Mouse (Mus musculus): ENCODE results near the gene Phf23.

The Phf23 gene

DNA sequence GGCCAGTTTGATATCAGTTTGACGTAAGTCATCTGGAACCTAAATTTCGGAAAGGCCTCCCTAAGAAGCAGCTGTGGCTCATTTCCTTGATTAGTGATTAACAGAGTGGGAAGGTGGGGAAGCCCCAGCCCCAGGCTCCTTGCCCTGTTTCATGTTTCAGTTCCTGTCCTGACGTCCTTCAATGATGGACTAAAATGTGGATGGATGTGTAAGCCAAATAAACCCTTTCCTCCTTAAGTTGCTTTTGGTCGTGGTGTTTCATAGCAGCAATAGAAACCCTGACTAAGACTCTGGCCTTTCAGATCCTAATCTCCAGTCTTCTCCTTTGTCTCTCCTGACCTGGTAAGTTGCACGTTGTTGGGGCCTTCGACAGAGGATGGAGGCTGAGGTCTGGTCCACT is 25.4 kb upstream of the Phf23 start:
- CTCF ChIA-PET = no interaction called here

DNA sequence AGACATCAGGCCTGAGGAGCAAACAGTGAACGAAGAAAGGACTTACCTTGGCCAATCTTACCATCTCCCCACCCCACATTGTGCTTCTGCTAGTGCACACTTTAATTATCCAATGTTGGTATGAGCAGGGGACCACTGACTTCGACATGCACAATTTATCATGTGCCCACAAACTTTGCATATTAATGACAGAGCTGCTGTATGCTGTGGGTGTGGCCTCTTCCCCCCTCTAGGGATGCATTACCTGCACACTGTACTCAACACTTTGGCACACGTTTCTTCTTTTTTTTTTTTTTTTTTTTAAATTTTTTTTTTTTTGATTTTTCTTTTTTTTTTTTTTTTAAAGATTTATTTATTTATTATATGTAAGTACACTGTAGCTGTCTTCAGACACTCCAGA is 24.8 kb upstream of the Phf23 start:
- CTCF ChIA-PET = interaction anchor here (0.6 kb wide), 1 partner anchor 33 kb away, joined by 3 read pairs; no protein-coding TSS in a partner anchor

DNA sequence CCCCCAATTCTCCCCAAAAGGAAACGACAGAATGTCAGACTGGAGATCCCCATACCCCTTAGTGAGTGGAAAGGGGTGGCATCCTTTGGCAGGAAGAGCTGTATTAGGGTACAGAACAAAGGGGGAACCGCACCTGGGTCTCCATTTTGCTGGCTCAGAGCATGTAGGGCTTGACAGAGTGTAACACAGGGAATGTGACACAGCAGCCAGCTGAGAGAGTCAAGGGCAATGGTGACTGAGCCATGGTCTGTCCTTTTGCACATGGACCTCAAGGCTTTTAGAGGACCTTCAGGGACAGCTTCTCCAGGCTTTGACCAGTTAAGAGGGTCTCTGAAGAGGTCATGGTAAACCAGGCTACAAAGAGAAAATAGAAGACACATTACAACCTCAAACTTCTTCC is 20.7 kb upstream of the Phf23 start:
- CTCF ChIA-PET = interaction anchor here (0.6 to 0.9 kb wide), 3 partner anchors 16 to 93 kb away, joined by 3 to 4 read pairs (median 4); no protein-coding TSS in a partner anchor

DNA sequence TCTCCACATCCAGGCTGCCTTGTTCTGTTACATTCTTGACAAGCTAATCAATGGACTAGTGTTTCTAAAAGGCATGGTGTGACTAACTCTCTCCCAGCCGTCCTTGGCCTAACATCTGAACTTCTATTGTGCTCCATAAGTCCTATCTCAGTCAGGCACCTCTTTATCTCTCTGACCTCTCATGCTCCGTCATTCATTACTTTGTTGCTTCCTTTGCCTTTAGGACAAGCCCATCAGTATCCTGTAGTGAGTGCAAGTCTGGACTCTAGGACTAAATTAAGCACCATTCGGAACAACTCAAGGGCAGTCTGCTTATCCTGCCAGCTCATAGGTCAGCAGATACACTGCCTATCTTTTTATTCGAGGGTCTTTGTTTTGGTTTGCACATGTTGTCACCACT is 19.3 kb upstream of the Phf23 start:
- CTCF ChIA-PET = no interaction called here

DNA sequence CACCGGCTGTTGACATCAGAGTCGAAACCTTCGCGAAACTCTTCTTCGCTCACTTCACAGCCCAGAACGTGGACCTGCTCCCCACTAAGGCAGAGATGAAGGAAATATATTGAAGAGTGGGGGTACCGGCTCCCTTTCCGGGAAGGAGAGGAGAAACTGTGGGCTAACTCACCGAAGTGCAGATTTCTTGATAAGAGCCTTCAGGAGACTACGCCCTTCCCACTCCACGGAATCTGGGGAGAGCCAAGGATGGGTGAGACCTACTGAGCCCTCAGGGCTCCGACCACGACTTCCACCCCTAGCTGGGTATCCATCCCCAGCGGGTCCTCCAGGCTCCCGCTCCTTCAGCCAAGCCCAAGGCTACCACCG is 15.8 kb upstream of the Phf23 start:
- CTCF ChIA-PET = no interaction called here

DNA sequence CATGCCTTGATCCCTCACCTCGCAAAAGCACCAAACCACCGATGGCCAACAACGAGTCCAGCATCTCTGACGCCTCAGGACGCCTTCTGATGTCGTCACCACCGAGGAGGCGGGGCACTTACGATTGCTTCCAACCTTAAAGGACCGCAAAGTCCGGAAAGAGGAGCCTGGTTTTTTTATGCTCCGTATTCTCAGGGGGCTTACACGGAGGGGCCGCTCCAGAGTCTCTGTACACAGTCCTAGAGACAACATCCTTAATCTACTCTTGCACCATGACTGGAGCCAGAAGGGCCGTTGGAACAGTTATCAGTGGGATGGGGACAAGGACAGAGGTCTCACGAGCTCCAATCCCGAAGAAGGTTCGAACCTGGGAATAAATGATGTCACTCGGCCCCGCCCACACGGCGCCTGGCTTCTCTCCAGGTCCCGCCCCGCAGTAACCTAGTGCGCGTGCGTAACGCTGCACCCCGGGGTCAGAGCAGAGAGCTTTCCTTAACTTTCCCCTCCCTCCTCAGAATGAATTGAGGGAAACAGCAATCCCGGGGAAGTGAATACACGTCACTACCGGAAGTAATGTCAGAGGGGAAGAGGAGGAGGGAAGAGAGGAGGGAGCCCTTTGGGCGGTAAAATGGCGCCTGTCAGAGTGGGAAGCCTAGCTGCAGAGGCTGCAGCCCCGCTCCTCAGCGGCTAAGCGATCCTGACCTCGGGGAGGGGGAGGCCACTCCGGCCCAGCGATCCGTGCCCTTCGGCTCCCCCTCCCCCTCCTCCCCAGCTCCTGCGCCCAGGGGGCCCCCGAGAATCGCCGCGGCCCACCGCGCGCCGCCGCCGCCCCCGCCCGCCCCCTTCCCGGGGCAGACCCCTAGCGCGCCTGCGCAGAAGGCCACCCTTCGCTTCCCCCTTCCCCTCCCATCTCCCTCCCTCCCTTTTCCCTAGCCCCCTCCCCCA is 15.1 kb upstream of the Phf23 start:
- CTCF ChIA-PET = interaction anchor here (0.6 kb wide), 1 partner anchor 21 kb away, joined by 3 read pairs; no protein-coding TSS in a partner anchor

DNA sequence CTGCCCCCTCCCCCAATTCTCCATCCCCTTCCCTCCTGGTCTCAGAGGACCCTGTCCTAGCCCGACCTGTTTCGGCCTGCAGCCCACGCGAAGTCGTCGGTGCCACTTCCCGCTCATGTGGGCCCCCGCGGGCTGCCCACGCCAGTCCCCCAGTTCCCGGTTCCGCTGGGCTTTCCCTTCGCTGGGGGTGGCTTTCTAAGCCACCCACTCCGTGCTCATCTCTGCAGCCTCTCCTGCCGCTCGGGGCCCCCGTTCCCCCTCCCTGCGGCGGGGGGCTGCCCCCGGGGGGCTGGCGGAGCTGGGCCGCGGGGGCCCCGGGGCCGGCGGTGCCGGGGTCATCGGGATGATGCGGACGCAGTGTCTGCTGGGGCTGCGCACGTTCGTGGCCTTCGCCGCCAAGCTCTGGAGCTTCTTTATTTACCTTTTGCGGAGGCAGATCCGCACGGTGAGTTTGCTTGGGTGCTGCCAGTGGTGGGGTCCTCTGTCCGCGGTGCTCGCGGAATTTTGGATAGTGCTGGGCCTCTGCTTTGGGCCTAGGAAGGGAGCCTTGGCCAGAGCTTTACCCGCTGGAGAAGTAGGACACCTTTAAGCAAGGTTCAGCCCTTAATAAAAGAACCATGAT is 14.3 kb upstream of the Phf23 start, which contains the start of gene Ctdnep1:
Gene Ctdnep1, plus strand, starts transcription at position 16 of the 622 bp plus-strand sequence.
- CTCF ChIA-PET = interaction anchor here (1.2 kb wide), 1 partner anchor 22 kb away, joined by 3 read pairs; no protein-coding TSS in a partner anchor

DNA sequence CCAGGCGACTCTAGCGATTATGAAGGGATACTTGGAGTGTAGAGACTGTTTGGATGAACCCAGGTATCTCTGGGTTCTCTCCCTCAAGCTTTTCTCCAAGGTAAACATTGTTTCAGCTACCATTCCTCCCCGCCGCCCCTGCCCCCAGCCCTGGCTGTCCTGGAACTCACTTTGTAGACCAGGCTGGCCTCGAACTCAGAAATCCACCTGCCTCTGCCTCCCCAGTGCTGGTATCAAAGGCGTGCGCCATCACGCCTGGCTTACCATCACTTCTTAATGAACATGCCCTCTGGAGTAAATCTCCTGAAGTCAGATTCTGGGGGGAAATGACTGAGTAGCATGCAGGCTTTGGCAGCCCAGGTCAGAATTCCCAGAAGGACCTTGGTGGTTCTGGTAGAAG is 13.4 kb upstream of the Phf23 start, which contains the start of gene Elp5:
Gene Elp5, minus strand, starts transcription at position 293 of the 400 bp plus-strand sequence.
- CTCF ChIA-PET = interaction anchor here (1.2 kb wide), 1 partner anchor 21 kb away, joined by 3 read pairs; no protein-coding TSS in a partner anchor

DNA sequence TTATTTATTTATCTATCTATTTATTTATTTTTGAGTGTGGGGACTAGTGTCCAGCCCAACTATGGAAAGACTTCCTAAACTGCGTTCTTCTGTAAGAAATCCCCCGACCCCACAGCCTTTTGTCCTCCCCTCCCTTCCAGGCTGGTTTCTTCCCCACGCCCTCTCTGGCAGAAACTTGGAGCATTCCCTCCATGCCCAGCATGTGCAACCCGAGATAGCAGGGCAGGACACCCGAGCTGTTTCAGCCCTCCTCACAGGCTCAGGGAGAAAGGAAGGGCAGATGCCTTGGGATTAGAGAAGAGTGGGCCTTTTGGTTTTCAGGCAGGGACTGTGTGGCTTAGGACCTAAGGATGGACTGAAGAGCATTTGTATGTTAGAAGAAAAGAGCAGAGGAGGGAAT is 12.7 kb upstream of the Phf23 start:
- CTCF ChIA-PET = interaction anchor here (1.2 kb wide), 1 partner anchor 20 kb away, joined by 3 read pairs; no protein-coding TSS in a partner anchor

DNA sequence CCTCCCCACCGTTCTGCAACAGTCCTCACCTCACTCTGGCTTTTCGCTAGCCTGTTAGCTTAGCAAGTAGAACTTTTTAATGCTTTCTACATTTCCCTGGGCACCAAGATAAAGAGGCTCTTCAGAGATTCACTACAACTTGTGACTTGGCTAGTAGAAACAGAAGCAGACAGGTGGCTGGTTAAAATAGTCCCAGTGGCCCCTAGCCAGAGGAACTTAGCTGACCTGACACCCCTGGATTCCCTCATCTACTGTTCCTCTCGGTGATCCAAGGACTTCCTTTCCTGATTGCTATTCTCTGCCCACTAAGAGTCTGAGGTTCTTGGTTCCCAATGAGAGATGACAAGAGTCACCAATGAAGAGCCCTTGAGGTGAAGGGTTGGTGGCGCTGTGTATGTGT is 12.2 kb upstream of the Phf23 start:
- CTCF ChIA-PET = no interaction called here

DNA sequence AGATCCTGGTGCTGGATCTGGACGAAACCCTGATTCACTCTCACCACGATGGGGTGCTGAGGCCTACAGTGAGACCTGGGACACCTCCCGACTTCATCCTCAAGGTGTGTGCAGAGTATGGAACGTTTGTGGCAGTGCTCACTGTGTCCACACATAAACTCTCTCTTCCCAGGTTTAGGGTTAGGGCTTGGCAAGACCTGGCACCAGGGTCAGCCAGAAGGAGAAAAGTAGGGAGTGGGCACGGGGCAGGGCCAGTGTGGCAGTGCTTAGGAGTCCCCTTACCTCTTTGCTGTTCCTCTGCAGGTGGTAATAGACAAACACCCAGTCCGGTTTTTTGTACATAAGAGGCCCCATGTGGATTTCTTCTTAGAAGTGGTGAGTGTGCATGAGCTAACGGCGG is 11.1 kb upstream of the Phf23 start:
- CTCF ChIA-PET = no interaction called here

DNA sequence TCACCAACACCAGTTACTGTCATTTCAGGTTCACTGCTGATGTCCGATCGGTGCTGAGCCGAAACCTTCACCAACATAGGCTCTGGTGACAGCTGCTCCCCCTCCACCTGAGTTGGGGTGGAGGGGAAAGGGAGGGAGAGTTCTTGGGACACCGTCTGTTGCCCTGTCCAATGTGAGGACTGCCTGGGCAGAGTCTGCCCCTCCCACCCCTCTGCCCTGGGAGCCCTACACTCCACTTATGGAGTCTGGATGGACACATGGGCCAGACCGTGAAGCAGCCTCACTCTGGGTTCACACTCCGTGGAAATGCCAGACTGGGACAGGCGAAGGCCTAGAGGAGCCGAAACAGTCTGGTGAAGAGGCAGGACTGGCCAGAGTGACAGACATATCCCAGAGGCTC is 5.6 kb upstream of the Phf23 start:
- CTCF ChIA-PET = no interaction called here

DNA sequence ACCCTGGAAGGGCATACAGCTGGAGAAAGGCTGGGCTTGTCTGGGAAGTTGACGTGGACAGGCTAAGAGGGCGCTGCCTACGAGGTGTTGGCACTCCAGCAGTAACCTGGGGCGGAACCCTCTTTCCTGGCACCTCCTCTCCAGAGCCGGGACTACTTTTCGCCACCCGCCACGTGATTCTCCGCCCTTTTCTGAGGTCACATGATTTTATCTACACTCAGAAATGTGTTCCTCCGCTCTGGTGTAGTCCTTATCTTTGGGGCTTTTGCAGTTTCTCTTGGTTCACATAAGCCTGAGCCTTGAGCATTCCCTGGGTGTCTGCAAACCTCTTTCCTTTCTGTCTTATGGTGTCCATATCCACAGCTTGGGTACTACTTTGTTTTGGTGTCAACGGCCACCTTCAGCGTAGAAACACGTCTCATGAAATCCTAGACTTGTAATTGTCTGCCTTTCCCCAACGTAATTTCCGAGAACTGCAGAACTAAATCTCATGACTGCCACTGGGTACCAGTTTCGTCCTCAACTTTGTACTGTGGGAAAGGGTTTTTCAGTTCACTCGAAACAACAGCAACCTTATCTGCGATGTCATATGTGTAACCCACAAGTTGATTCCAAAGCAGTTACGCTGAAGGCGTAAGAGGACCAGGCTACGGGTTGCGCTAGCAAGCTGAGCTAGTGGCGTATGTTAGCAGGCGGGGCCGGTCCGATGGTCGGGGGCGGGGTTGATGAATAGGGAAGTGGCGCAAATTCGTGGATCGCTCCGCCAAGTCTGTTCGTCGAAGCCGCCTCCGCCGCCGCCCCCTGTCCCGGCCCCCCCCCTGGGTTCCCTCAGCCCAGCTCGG is 4.5 kb upstream of the Phf23 start, which contains the start of gene Gabarap:
Gene Gabarap, plus strand, starts transcription at position 294 of the 842 bp plus-strand sequence.
- CTCF ChIA-PET = no interaction called here

DNA sequence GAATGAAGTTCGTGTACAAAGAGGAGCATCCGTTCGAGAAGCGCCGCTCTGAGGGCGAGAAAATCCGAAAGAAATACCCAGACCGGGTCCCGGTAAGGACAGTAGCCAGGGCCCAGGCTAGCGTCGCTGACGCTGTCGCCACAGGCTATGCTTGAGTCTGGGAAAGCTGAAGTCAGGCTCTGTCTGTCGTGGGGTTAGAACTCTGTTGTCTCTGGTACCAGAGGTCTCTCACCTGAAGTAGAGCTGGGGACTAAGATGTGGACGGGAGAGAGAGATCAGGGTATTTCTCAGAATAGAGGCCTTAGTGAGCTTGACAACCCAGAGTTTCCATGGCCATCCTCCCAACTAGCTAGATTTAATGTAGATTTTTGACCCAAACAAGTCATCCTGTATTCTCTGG is 3.9 kb upstream of the Phf23 start:
- CTCF ChIA-PET = interaction anchor here (0.6 kb wide), 1 partner anchor 36 kb away, joined by 4 read pairs; no protein-coding TSS in a partner anchor

DNA sequence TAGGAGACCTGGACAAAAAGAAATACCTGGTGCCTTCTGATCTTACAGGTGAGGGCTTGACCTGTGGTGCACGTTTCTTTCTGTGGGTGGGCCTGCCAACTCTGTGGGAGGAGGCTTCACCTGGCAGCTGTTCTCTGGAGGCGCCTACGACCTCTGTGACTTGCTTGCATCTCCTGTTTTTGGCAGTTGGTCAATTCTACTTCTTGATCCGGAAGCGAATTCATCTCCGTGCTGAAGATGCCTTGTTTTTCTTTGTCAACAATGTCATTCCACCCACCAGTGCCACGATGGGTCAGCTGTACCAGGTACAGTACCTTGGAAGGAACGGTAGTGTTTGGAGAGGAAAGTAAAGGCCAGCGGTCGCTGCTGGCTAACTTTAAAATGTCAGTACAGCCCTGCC is 3.2 kb upstream of the Phf23 start:
- CTCF ChIA-PET = interaction anchor here (0.6 kb wide), 1 partner anchor 36 kb away, joined by 4 read pairs; no protein-coding TSS in a partner anchor

DNA sequence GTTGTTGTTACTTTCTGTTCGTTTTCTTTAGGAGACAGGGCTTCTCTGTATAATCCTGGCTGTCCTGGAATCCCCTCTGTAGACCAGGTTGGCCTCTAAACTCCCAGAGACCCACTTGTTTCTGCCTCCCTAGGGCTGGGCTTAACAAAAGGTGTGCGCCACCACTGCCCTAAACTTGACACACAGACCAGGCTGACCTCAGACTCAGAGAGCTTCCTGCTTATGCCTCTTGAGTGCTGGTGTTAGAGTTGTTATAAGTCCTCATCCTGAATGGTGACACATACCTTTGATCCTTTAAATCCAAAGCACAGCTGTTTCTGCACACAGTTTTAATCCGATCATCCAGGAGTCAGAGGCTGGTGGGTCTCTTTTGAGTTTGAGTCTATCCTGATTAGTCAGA is 2.6 kb upstream of the Phf23 start:
- CTCF ChIA-PET = no interaction called here

DNA sequence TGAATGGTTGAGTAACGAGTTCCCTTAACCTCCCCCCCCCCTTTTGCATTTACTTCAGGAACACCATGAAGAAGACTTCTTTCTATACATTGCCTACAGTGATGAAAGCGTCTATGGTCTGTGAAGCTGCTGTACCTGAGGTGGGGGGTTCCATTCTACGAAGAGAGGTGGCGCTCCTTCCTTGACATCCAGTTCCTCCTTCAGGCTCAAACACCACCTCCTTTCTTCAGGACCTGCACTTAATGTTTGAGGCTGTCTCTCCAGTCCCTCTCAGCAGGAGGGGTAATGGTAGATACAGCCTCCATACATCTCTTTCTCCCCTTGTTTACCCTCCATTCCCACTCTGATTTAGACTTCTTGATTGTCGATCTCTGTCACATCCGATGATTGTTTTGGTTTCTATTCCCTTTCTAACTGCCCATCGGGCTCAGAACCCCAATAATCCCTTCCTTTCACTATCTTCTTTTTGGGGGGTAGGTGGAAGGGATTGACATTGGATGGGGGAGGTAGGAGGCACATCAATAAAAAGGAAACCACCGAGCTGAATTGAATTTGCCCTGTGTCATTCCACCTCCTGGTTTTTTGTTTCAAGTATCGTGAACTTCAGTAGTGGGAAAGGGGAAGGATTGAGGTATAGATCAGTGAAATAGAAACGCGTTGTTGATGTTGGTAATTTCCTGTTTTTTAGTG is 1.0 kb upstream of the Phf23 start:
- CTCF ChIA-PET = no interaction called here

DNA sequence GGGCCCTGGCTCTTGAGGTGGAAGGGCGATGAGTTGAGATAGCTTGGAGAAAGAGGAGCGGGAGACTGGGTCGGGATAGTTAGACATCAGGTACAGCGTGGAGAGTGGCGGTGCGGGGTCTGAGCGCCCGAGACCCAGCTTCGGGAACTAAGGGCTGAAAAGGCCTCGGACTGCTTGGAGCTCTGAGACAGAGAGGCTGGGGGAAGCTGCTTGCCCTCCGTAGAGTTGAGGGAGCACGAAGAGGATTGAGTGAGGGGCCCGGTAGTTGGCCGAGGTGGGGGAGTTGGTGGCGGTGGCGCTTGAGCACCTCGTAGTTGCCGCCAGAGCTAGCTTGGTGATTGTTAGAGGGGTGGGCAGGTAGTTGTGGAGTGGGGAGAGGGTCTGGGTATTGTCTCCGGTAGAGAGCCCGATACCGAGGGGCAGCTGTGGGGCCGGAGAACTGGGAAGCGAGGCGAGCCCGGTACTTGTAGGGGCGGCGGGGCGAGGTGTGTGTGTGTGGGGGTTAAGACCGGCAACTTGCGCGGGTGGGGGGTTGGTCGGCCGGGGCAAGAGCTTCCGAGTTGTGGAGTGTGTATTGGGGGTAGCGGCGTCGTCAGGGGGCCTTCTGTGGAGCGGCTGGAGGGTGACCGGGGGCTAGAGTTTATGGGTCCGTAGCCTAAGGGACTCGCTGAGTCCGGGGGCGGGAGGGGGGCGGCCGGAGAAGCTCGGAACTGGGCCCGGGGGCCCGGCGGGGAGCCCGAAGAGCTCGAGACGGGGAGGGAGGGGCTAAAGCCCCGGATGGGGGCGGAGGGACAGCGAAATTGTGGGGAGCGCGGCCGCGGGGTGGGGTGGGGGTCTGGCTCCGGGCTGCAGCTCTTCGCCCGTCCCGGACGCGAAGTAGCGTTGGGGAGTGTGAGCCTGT is 834 bp downstream of the Phf23 start:
- CTCF ChIA-PET = no interaction called here

DNA sequence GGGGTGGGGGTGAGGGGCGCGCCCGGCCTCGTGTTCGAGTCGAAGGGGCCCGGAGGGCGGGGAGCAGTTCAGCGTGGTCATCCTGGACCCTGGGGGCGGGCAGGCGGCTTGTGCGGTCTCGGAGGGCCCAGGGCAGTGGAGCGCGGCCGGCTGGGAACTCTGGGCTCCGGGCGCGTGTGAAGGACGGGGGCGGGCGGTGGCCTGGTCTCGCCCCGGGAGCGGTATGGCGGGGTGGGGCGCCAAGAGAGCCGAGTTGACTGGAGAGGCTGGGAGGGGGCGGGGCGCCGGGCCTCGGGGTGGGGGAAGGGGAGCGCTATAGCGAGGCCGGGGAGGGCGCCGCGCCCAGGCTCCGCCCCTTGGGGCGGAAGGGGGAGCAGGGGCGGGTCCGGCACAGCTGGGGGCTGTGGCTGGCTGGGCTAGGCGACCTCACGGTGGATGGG is 1.5 kb downstream of the Phf23 start:
- CTCF ChIA-PET = no interaction called here
